Mouse (Mus musculus): Measurements from ENCODE around the gene Garnl3.

The Garnl3 gene

GRCm38 (mm10) chr2:33131500-33132092 is at the start of gene Garnl3:
Gene Garnl3, minus strand, starts transcription at chr2:33131654.
- peak; percentile 26 for DNase-seq (ENCODE audit: low read depth, low spot score)

- no peak for DNase-seq (ENCODE audit: low read depth, low spot score)
Observed at GRCm38 (mm10) chr2:33179930-33180630, 48.6 kb upstream of the Garnl3 start.

- DNase-seq (ENCODE audit: low read depth, low spot score): no peak
Observed at GRCm38 (mm10) chr2:33179171-33179929, 47.9 kb upstream of the Garnl3 start.

GRCm38 (mm10) chr2:33178243-33178932 is 46.9 kb upstream of the Garnl3 start:
- DNase-seq (ENCODE audit: low read depth, low spot score): no peak

- DNase-seq (ENCODE audit: low read depth, low spot score): no peak
Observed at GRCm38 (mm10) chr2:33177443-33178242, 46.2 kb upstream of the Garnl3 start.

GRCm38 (mm10) chr2:33176921-33177320 is 45.5 kb upstream of the Garnl3 start:
- no peak for DNase-seq (ENCODE audit: low read depth, low spot score)

- no peak for DNase-seq (ENCODE audit: low read depth, low spot score)
Observed at GRCm38 (mm10) chr2:33176516-33176915, 45.1 kb upstream of the Garnl3 start.

GRCm38 (mm10) chr2:33173686-33174085 is 42.2 kb upstream of the Garnl3 start:
- DNase-seq (ENCODE audit: low read depth, low spot score): no peak

- no peak for DNase-seq (ENCODE audit: low read depth, low spot score)
Observed at GRCm38 (mm10) chr2:33173126-33173525, 41.7 kb upstream of the Garnl3 start.

GRCm38 (mm10) chr2:33170777-33171565 is 39.5 kb upstream of the Garnl3 start:
- DNase-seq (ENCODE audit: low read depth, low spot score): no peak

GRCm38 (mm10) chr2:33169445-33169844 is 38.0 kb upstream of the Garnl3 start:
- no peak for DNase-seq (ENCODE audit: low read depth, low spot score)

- DNase-seq (ENCODE audit: low read depth, low spot score): no peak
Observed at GRCm38 (mm10) chr2:33167060-33167459, 35.6 kb upstream of the Garnl3 start.

GRCm38 (mm10) chr2:33165710-33166374 is 34.4 kb upstream of the Garnl3 start:
- no peak for DNase-seq (ENCODE audit: low read depth, low spot score)

- no peak for DNase-seq (ENCODE audit: low read depth, low spot score)
Observed at GRCm38 (mm10) chr2:33165229-33165628, 33.8 kb upstream of the Garnl3 start.

GRCm38 (mm10) chr2:33164646-33165045 is 33.2 kb upstream of the Garnl3 start:
- DNase-seq (ENCODE audit: low read depth, low spot score): no peak

GRCm38 (mm10) chr2:33162126-33162525 is 30.7 kb upstream of the Garnl3 start:
- DNase-seq (ENCODE audit: low read depth, low spot score): no peak

- DNase-seq (ENCODE audit: low read depth, low spot score): no peak
Observed at GRCm38 (mm10) chr2:33160326-33160973, 29.0 kb upstream of the Garnl3 start.

GRCm38 (mm10) chr2:33159593-33159992 is 28.1 kb upstream of the Garnl3 start:
- no peak for DNase-seq (ENCODE audit: low read depth, low spot score)

GRCm38 (mm10) chr2:33158895-33159294 is 27.4 kb upstream of the Garnl3 start:
- DNase-seq (ENCODE audit: low read depth, low spot score): no peak
